Mouse (Mus musculus) liver, embryonic 12.5 days (tissue): ENCODE measurements around the gene Igsf3. TPM values are rescaled to one million over a fixed set of nuclear protein-coding genes. Genes with fewer than 3 reads are reported as not detected.

ENCODE experiments used
- polyA plus RNA-seq: library from polyadenylated mRNA; unstranded; fragments of >200 nt; fragmentation: Nextera tagmentation; extraction: Ambion mirVana; gene quantifications from 2 replicates; pipeline ENCODE4 v1.2.1, GENCODE M21; 2016

The Igsf3 gene
- polyA plus RNA-seq, 1 experiment from 2014 or later, result 10.3 TPM

Other genes with a start within 250 kb of the Igsf3 start
- not detected in 2 replicates for gene Cd2, start 89.1 kb upstream of the Igsf3 start, polyA plus RNA-seq
- gene Atp1a1, start 227.6 kb downstream of the Igsf3 start, polyA plus RNA-seq, result 54.1 and 55.2 TPM in 2 replicates